Mouse (Mus musculus) embryo, embryonic 11 days (tissue): ENCODE measurements at regions not wholly inside any gene's neighbourhood (a gene's known extent, or its start where the extent isn't known, plus 50 kb on each side); places are given as distances from the start of the nearest gene placed in this dataset.

Experiments
- DNase-seq: peaks from one replicate; pipeline ENCODE4 v3.0.0-alpha.2; 2015

DNA sequence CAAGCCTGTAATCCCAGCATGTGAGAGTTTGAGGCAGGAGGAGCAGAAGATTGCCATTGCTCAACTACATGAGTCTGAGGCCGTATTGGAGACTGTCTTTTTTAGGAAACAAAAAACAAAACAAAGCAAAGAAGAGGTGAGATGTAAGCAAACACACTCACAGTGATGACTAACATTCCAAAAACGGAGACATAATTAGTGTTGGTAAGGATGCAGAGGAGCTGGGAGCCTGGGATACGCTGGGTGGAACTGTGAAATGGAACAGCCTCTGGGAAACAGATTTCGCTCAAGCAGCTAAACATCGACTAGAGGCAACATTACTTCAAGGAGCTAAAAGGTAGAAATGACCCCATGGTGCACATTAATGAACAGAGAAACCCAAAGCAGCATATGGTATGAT is 68.3 kb upstream of the Lrig1 start:
- DNase-seq: no peak

DNA sequence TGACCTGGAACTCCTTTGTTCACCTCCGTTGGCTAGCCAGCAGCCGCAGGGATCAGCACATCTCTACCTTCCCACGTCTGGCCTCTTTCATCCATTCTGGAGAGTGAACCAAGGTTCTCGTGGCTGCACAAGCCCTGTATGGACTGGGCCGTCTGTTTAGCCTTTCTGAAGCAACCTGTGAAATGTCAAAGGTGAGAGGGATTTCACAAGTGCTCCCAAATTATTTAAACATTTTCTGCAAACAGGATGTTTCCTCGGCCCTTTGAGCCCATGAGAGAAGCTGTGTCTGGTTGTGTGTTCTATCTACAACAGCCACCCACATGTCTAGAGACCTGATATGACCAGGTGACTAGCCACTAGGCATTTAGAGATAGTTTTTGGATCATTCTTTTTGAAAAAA is 65.8 kb upstream of the Lrig1 start:
- DNase-seq: no peak

DNA sequence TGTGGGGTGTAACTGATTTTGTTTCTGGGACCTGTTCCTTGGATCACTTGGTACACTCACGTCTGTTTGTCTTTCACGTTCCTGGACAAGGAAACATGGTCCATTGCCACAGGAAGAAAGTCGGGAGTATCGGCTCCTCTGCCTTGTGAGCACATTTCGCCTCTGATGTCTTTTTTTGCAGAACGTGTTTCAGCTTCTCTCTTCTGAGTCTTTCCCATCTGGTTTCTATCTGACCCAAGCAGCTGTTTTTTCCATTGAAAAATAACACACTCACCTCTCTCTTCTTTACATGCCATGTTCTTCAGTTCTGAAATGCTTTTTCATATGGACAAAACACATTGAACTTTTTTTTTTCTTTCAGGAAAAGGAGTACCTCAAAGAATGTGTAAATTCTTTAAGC is 61.4 kb upstream of the Lrig1 start:
- no peak for DNase-seq

DNA sequence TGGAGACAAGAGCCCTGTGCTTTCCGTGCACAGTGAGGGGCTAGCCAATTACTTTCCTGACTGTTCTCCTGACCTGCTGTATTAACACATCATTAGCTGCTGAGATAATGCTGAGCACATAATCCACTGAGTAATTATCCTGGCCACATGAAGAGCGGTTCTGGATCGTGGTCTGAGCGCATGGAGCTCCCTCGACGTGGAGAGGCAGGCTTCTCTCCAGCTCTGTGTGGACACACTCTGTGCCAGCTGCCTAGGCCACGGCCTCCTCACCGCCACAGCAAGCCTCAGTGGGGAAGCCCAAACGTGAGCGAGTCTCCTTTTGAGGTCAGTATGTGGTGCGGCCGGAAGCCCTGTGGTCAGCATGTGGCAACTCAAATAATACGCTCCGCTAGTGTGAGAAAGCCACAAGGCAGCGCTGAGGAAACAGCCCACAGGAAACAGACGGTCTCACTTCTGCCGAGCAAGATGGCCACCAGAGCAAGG is 60.7 kb upstream of the Lrig1 start:
- peak; percentile 45 for DNase-seq

DNA sequence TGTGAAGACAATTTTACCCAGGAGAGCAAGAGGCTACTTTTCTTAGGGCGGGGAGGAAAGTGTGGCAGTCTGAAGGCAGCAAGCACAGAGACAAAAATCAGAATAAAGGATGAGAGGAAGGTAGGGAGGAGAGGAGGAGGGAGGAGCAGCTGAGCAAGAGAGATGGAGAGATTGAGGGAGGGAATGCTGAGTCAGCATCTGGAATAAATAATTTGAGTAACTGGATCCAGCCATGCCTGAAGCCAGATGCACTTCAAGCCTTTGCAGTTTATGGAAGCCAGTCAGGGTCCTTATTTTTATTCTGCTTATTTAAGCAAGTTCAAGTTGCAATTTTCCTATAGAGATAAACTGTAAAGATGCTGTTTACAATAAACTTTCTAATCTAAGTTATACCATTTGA is 59.7 kb upstream of the Lrig1 start:
- no peak for DNase-seq

DNA sequence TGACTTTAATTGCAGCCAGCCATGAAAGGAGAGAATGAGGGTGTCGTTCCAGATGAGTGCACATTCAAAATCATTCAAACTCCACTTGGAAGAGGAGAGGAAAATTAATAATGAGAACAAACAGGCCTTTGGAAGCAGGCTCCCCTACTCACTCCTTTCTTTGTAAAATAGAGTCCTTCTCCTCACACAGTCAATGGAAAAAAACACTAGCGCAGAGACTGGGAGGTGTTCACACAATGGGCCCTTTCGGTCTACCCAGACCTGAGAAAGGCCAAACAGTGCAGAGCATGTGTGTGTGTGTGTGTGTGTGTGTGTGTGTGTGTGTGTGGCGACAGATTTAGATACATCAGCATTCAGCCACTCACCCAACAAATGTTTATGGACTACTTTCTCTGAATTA is 56.0 kb upstream of the Lrig1 start:
- DNase-seq: no peak

DNA sequence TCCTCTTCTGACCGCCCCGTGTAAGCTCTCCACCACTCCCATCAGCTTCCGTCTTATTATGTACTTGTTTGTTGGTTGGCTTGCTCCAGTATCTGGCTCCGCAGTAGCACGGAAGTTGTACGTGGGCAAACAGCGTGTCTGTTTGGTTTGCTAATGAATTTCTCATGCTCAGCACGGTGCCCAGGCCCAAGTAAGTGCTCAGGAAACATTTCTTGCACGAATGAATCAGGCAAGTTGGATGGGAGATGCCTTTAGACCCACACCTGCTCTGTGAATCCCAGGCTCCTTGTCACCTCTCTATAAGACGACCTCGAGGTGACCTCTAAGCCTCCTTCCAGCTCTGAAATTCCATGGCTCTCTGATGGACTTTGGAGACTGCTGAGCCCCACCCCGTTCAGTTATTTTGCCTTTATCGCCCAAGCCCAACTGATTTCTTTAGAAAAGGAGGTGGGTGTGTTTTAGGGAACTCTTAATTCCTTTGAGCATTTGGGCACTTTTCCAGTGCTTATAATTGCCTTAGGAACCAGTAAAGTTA is 55.4 kb upstream of the Lrig1 start:
- no peak for DNase-seq

DNA sequence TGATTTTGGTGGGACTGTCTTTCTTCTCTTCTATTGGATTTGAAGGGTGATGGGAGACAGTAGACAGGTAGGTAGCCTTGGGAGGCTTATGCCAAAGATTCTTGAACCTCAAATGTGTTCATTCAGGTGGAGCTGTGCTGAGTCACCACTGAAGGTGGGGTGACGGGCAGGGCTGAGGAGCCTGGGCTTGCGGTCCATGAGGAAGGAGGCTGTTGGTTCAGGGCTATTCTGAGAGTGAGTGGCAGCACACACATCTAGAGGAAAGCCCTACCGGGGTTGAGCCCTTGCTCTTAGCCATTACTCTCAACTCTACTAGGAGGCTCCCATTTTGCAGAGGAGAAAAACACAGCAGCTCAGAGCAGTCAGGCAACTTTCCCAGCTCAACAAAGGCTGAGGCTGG is 54.6 kb upstream of the Lrig1 start:
- DNase-seq: no peak

DNA sequence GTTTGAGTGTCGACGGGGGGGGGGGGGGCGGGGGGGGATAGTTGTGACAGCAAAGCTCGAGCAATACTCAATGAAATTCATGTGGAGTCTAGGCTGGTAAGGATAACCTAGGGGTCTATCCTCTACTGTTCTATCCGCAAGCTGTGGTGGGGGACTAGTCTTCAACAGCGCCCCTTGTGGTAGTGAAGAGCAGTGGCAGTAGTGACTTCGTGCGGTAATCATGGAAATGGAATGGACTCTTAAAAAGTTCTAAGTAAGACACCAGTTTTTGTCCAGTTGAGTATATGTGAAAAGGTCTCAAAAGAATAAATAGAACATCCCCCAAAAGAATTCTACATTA is 51.1 kb upstream of the Lrig1 start:
- DNase-seq: no peak

DNA sequence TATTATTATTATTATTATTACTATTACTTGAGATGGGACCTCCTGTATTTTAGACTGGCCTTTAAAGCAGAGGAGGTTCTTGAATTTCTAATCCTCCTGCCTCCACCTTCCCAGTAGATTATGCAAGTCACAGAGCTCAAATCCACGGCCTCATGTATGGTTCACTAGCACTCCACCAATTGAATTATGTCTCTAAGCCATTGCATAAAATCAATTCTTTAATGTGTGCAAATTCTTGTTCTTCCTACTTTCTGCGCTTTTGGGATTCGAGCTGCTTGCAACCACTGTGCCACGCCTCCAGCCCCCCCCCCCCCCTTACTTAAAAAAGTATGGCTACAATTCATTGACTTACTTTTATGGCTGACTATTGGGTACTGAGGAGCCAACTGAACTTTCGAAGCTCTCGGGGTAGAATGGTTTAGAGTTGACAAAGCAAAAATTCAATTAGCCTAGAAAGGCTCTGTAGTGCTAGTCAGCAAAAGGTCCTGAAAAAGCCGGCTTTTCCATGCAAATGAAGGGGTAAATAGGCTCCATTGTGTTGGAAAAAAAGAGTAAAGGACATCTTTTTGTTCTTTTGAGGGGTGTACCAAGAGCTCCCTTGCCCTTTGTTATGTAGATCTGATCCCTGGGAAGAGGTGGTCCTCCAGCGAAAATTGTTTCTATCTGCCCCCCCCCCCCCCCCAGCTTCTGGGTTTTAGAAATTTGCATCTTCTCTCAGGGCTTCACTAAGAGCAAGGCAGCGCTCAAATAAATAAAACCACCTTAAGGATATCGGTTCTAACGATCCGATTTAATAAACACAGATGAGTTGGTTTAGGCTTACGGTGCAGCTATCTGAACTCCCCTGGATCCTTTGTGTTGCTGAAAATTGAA is 50.5 kb upstream of the Lrig1 start:
- DNase-seq: peak; percentile 65
